16 mouse cellular contexts compared by ENCODE assay signal in genomic region chr2:76286288-76286740, GRCm38 (mm10). TPM values are rescaled to one million over a fixed set of nuclear protein-coding genes. Genes with fewer than 3 reads are reported as not detected.
A peak's percentile ranks its signal among the peaks of the same experiment; 100 is the strongest.
DNase-seq lines count a peak whose midpoint lies in the region; ATAC-seq and TF ChIP-seq lines count a peak whose summit lies in the region.
"Had no signal": no experiment of that assay in that cellular context is flagged by ENCODE, and none has a peak within 500 bp of the region (broad histone marks: within the 10 kb centered on the region; RNA-seq: fewer than 3 reads in every experiment).

No protein-coding gene starts in this region.

- H3K9ac ChIP-seq in forebrain, embryonic 13.5 days = no peak overlapping the region
- H3K9ac ChIP-seq in heart, postnatal 0 days (replicated peaks; ENCODE audit: low read depth, low read length) = no peak overlapping the region
- H3K9ac ChIP-seq in kidney, embryonic 16.5 days (replicated peaks; ENCODE audit: low read length) = no peak overlapping the region
- H3K9ac ChIP-seq: embryonic facial prominence, embryonic 12.5 days; liver, embryonic 14.5 days; neural tube, embryonic 15.5 days had no signal

- no peak overlapping the region for H3K4me3 ChIP-seq in forebrain, embryonic 13.5 days
- no peak overlapping the region for H3K4me3 ChIP-seq in forebrain, embryonic 10.5 days
- no peak overlapping the region for H3K4me3 ChIP-seq in layer of hippocampus, adult 2 months
- no peak overlapping the region for H3K4me3 ChIP-seq in heart, postnatal 0 days (ENCODE audit: low read depth, low read length)
- H3K4me3 ChIP-seq in kidney, embryonic 16.5 days (ENCODE audit: low read length) = no peak overlapping the region
- H3K4me3 ChIP-seq: embryonic facial prominence, embryonic 12.5 days; neural tube, embryonic 15.5 days had no signal

- 39% methylated on average over 4 of the region's 4 CpGs for WGBS in forebrain, embryonic 13.5 days
- WGBS in forebrain, embryonic 10.5 days = 79% methylated on average over 4 of the region's 4 CpGs
- 28% methylated on average over 4 of the region's 4 CpGs for WGBS in heart, postnatal 0 days
- 84% methylated on average over 4 of the region's 4 CpGs for WGBS in kidney, embryonic 16.5 days

- ATAC-seq in forebrain, embryonic 13.5 days = peak; percentile 48; the same call in 1 of the 2 replicates
- ATAC-seq in heart, postnatal 0 days (ENCODE audit: insufficient read depth, low read depth) = peak; percentile 44
- no peak for ATAC-seq in kidney, embryonic 16.5 days (ENCODE audit: low FRiP score, low TSS enrichment)
- no peak for ATAC-seq in megakaryocyte-erythroid progenitor cell, adult 5-6 weeks (replicated peaks; ENCODE audit: low FRiP score, low TSS enrichment, poor library complexity, severe bottlenecking)

- no peak for DNase-seq in forebrain, embryonic 10.5 days (ENCODE audit: extremely low spot score, low spot score)
- DNase-seq in layer of hippocampus, adult 2 months (ENCODE audit: low spot score in 2 of 2) = no peak
- DNase-seq in layer of hippocampus, postnatal 25 days (ENCODE audit: extremely low spot score in 1 of 2, low spot score in 1 of 2) = no peak
- DNase-seq in adipocyte (ENCODE audit: low spot score) = peak; percentile 60
- peak; percentile 20 for DNase-seq in heart, postnatal 0 days (ENCODE audit: low spot score)
- DNase-seq: adrenal gland, postnatal 10 days; B cell, adult 2 months; cerebellum, adult 9-11 months; right cerebral cortex, adult 18-20 months had no signal

- no peak for TF ChIP-seq CTCF in layer of hippocampus, adult 2 months (conservative IDR thresholded peaks at IDR 0.05)
- no peak for TF ChIP-seq CTCF in heart, postnatal 0 days (IDR thresholded peaks at IDR 0.05; ENCODE audit: low read depth)

- H3K4me2 ChIP-seq in forebrain, embryonic 13.5 days = no peak overlapping the region
- no peak overlapping the region for H3K4me2 ChIP-seq in heart, postnatal 0 days (ENCODE audit: low read depth, low read length)
- H3K4me2 ChIP-seq in kidney, embryonic 16.5 days (replicated peaks; ENCODE audit: low read depth, low read length) = no peak overlapping the region
- H3K4me2 ChIP-seq: embryonic facial prominence, embryonic 12.5 days; neural tube, embryonic 15.5 days had no signal

- no peak overlapping the region for H3K27ac ChIP-seq in forebrain, embryonic 13.5 days
- no peak overlapping the region for H3K27ac ChIP-seq in forebrain, embryonic 10.5 days
- H3K27ac ChIP-seq in layer of hippocampus, adult 2 months = peak overlapping the region; percentile 69
- peak overlapping the region; percentile 32 for H3K27ac ChIP-seq in heart, postnatal 0 days (ENCODE audit: low read depth)
- no peak overlapping the region for H3K27ac ChIP-seq in kidney, embryonic 16.5 days (ENCODE audit: low read length)
- H3K27ac ChIP-seq: embryonic facial prominence, embryonic 12.5 days; liver, embryonic 14.5 days; neural tube, embryonic 15.5 days had no signal

- no peaks in the 10 kb centered on the region for H3K9me3 ChIP-seq in forebrain, embryonic 13.5 days (replicated peaks)
- H3K9me3 ChIP-seq in forebrain, embryonic 10.5 days = no peaks in the 10 kb centered on the region
- H3K9me3 ChIP-seq in heart, postnatal 0 days (replicated peaks; ENCODE audit: control insufficient read depth, low read length) = no peaks in the 10 kb centered on the region
- no peaks in the 10 kb centered on the region for H3K9me3 ChIP-seq in kidney, embryonic 16.5 days (ENCODE audit: low read length)
- H3K9me3 ChIP-seq: embryonic facial prominence, embryonic 12.5 days; neural tube, embryonic 15.5 days had no signal

- TF ChIP-seq EP300 in heart, postnatal 0 days (IDR thresholded peaks at IDR 0.05; ENCODE audit: low read depth) = no peak

- H3K27me3 ChIP-seq in forebrain, embryonic 13.5 days = no peaks in the 10 kb centered on the region
- H3K27me3 ChIP-seq in forebrain, embryonic 10.5 days (ENCODE audit: poor library complexity, severe bottlenecking) = no peaks in the 10 kb centered on the region
- no peaks in the 10 kb centered on the region for H3K27me3 ChIP-seq in heart, postnatal 0 days (ENCODE audit: control insufficient read depth, insufficient read depth, low read length)
- H3K27me3 ChIP-seq in kidney, embryonic 16.5 days (ENCODE audit: insufficient read depth, low read length) = no peaks in the 10 kb centered on the region
- H3K27me3 ChIP-seq: embryonic facial prominence, embryonic 12.5 days; neural tube, embryonic 15.5 days had no signal

- H3K4me1 ChIP-seq in forebrain, embryonic 13.5 days = 0 out of 2 replicates have a peak, but pooled peaks cover 7% of the 10 kb centered on the region
- H3K4me1 ChIP-seq in forebrain, embryonic 10.5 days = no peaks in the 10 kb centered on the region
- H3K4me1 ChIP-seq in heart, postnatal 0 days (ENCODE audit: control insufficient read depth, insufficient read depth) = no peaks in the 10 kb centered on the region; the same call in 1 of the 2 replicates
- no peaks in the 10 kb centered on the region for H3K4me1 ChIP-seq in kidney, embryonic 16.5 days (ENCODE audit: insufficient read depth, low read length)
- H3K4me1 ChIP-seq: embryonic facial prominence, embryonic 12.5 days had no signal

- H3K36me3 ChIP-seq in forebrain, embryonic 13.5 days (ENCODE audit: poor library complexity, severe bottlenecking) = no peaks in the 10 kb centered on the region
- H3K36me3 ChIP-seq in forebrain, embryonic 10.5 days (replicated peaks) = no peaks in the 10 kb centered on the region
- H3K36me3 ChIP-seq in heart, postnatal 0 days (replicated peaks; ENCODE audit: control insufficient read depth, insufficient read depth, low read length) = no peaks in the 10 kb centered on the region
- H3K36me3 ChIP-seq in kidney, embryonic 16.5 days (ENCODE audit: insufficient read depth, low read length) = no peaks in the 10 kb centered on the region
- H3K36me3 ChIP-seq: embryonic facial prominence, embryonic 12.5 days; neural tube, embryonic 15.5 days had no signal

RNA-seq across cellular contexts. Expression of gene Pde11a, which starts 52.3 kb away (rescaled TPM):
- 0.21 and 0.31 TPM in 2 replicates for polyA plus RNA-seq in forebrain, embryonic 13.5 days (2015; fragmentation: Nextera tagmentation; extraction: Ambion mirVana)
- 0.05 and 0.16 TPM in 2 replicates for polyA plus RNA-seq in forebrain, embryonic 10.5 days (2016; fragmentation: Nextera tagmentation; extraction: Ambion mirVana)
- total RNA-seq in layer of hippocampus, adult 2 months (2021) = 10 to 100 TPM; 16.3 to 16.4 TPM
- 10 to 100 TPM; 12.5 to 16.7 TPM for total RNA-seq in layer of hippocampus, postnatal 25 days (2021)
- total RNA-seq in heart, postnatal 0 days (2014; rRNA removed; ENCODE audit: low replicate concordance) = not detected in 2 replicates
- 0.05 TPM in 2 replicates for polyA plus RNA-seq in heart, postnatal 0 days (2015; fragmentation: Nextera tagmentation; extraction: Ambion mirVana)
- 0.91 and 1.5 TPM in 2 replicates for polyA plus RNA-seq in kidney, embryonic 16.5 days (2015; fragmentation: Nextera tagmentation; extraction: Ambion mirVana)
- total RNA-seq in megakaryocyte-erythroid progenitor cell, adult 5-6 weeks (2014; fragmentation: Nextera tagmentation) = not detected in 2 replicates
- total RNA-seq in megakaryocyte-erythroid progenitor cell, adult 5-6 weeks (2017) = not detected in 2 replicates
- total RNA-seq: monocyte, adult 5-6 weeks had no signal

Comparison
In these comparisons a context has a peak if more than half of its experiments do, and no peak if none do; other contexts are left out.
1. ATAC-seq: peak in forebrain, embryonic 13.5 days (single experiment) and heart, postnatal 0 days (single experiment); none in kidney, embryonic 16.5 days (single experiment) and megakaryocyte-erythroid progenitor cell, adult 5-6 weeks (single experiment).
2. H3K27ac ChIP-seq: peak in layer of hippocampus, adult 2 months (single experiment) and heart, postnatal 0 days (single experiment); none in forebrain, embryonic 13.5 days (single experiment), forebrain, embryonic 10.5 days (single experiment) and kidney, embryonic 16.5 days (single experiment).
3. DNase-seq: peak in adipocyte (single experiment) and heart, postnatal 0 days (single experiment); none in forebrain, embryonic 10.5 days (single experiment), layer of hippocampus, adult 2 months (0 of 2) and layer of hippocampus, postnatal 25 days (0 of 2).
4. RNA of gene Pde11a, which starts 52.3 kb away (total RNA-seq): 12.5 to 16.7 TPM in layer of hippocampus, postnatal 25 days and 16.3 to 16.4 TPM in layer of hippocampus, adult 2 months; not detected in heart, postnatal 0 days and not detected in megakaryocyte-erythroid progenitor cell, adult 5-6 weeks; every median in the first group is over 10 times any median in the second.